Mouse (Mus musculus) ES-E14 (cell line): ENCODE measurements around the gene Smad3. TPM values are rescaled to one million over a fixed set of nuclear protein-coding genes. Genes with fewer than 3 reads are reported as not detected.

Source experiments
- DNase-seq: peaks from one replicate; pipeline ENCODE4 v3.0.0-alpha.2; 2013; ENCODE audit warnings: low read depth, low spot score
- H3K27ac ChIP-seq: 2 replicates; pipeline ENCODE4 v1.5.1; 2012; ENCODE audit warnings: low read depth, mild to moderate bottlenecking, low read length, moderate library complexity, mixed read lengths; ENCODE audit not compliant: poor library complexity, insufficient read depth, severe bottlenecking
- H3K36me3 ChIP-seq: 2 replicates; pipeline ENCODE4 v1.6.1; 2012; ENCODE audit warnings: mild to moderate bottlenecking, low read length, moderate library complexity, mixed read lengths; ENCODE audit not compliant: control insufficient read depth, poor library complexity, insufficient read depth, severe bottlenecking
- H3K4me1 ChIP-seq, 2 experiments: fragments of 150-350 bp in 1 of 2; sonication (generic) in 1 of 2; 2 replicates each; pipeline ENCODE4 v1.6.1; 2012; ENCODE audit warnings: low read length in 2 of 2, mild to moderate bottlenecking in 1 of 2, mixed read lengths in 1 of 2; ENCODE audit not compliant: control insufficient read depth in 2 of 2, insufficient read depth in 2 of 2, poor library complexity in 1 of 2
- H3K4me3 ChIP-seq, 2 experiments: fragments of 150-350 bp in 1 of 2; sonication (generic) in 1 of 2; 2 replicates each; pipeline ENCODE4 v1.5.1; 2012; ENCODE audit warnings: low read length in 2 of 2, low read depth in 1 of 2, mild to moderate bottlenecking in 1 of 2, mixed read lengths in 1 of 2; ENCODE audit not compliant: insufficient read depth in 1 of 2, poor library complexity in 1 of 2, severe bottlenecking in 1 of 2
- H3K9ac ChIP-seq: 2 replicates; pipeline ENCODE4 v1.6.1; 2012; ENCODE audit warnings: low read depth, mild to moderate bottlenecking, low read length, mixed read lengths; ENCODE audit not compliant: poor library complexity, insufficient read depth, severe bottlenecking
- H3K9me3 ChIP-seq: fragments of 150-350 bp; sonication (generic); 2 replicates; pipeline ENCODE4 v1.6.1; 2012; ENCODE audit warnings: low read depth, mild to moderate bottlenecking, low read length; ENCODE audit not compliant: control insufficient read depth, insufficient read depth
- CHD2 ChIP-seq: IDR thresholded peaks from 2 replicates; pipeline ENCODE4 v1.6.1; 2014; ENCODE audit warnings: mild to moderate bottlenecking, low read depth, low read length, inconsistent platforms
- HCFC1 ChIP-seq: IDR thresholded peaks from 2 replicates; pipeline ENCODE4 v1.6.1; 2012; ENCODE audit warnings: low read length, inconsistent platforms, borderline replicate concordance; ENCODE audit not compliant: insufficient read depth
- MAFK ChIP-seq: IDR thresholded peaks from 2 replicates; pipeline ENCODE4 v1.6.1; 2014; ENCODE audit warnings: mild to moderate bottlenecking, low read depth, low read length, inconsistent platforms; ENCODE audit not compliant: insufficient read depth
- ZC3H11A ChIP-seq: IDR thresholded peaks from 2 replicates; pipeline ENCODE4 v1.6.1; 2012; ENCODE audit warnings: low read depth, mild to moderate bottlenecking, inconsistent platforms, low read length, borderline replicate concordance
- ZNF384 ChIP-seq: IDR thresholded peaks from 2 replicates; pipeline ENCODE4 v1.6.1; 2012; ENCODE audit warnings: low read depth, low read length, inconsistent platforms
- in situ Hi-C, 2 experiments: fragments of 600-800 bp; cut with MboI; formaldehyde crosslinking; loops; one replicate each; pipeline ENCODE4 v1.15.1; 2025; ENCODE audit warnings: low sequenced_read_pairs in 2 of 2, inconsistent platforms in 1 of 2; ENCODE audit not compliant: unreplicated experiment in 2 of 2
- total RNA-seq: library from RNA; depleted of rRNA; stranded (reverse); fragments of 300-350 nt; gene quantifications from 2 replicates; pipeline ENCODE4 v1.2.3, GENCODE M21; 2012

The Smad3 gene
- total RNA-seq, 1 experiment = 15.2 TPM

GRCm38 (mm10) chr9:63655092-63655491 is 102.7 kb downstream of the Smad3 start:
- TF ChIP-seq ZC3H11A (no peak), MAFK (peak; percentile 82; the same call in 1 of the 2 replicates)
- H3K9me3 ChIP-seq = no peaks in the 10 kb centered on the region
- H3K36me3 ChIP-seq = peaks cover 3% of the 10 kb centered on the region; the same call in 1 of the 2 replicates
- no peaks in the 10 kb centered on the region for H3K4me1 ChIP-seq
- H3K9ac ChIP-seq = no peak overlapping the region
- H3K27ac ChIP-seq = no peak overlapping the region
- in situ Hi-C loops = no loop called here
- no peak overlapping the region for H3K4me3 ChIP-seq
- no peak for DNase-seq

DNA sequence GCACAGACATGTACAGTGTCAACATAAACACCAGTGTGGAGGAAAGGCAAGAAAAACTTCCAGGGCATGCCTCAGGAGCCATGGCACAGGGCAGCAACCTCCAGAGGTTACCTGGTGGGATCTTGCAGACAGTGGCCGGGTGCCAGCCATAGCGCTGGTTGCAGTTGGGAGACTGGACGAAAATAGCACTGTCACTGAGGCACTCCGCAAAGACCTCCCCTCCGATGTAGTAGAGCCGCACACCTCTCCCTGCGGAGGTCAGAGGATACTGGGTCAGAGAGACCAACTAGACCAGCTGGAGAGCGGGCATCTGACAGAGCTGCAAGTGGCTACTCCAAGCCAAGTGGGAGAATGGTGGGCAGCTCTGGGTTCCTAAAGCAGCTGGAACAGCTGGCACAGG is 103.2 kb downstream of the Smad3 start:
- TF ChIP-seq ZNF384 (no peak), ZC3H11A (no peak), HCFC1 (no peak), MAFK (no peak), CHD2 (no peak)
- Histone ChIP-seq H3K36me3 (peaks cover 3% of the 10 kb centered on the region; the same call in 1 of the 2 replicates), H3K9ac (no peak overlapping the region), H3K4me1 (no peaks in the 10 kb centered on the region), H3K9me3 (no peaks in the 10 kb centered on the region), H3K27ac (no peak overlapping the region), H3K4me3 (no peak overlapping the region)
- in situ Hi-C loops = no loop called here
- no peak for DNase-seq

- no peak for DNase-seq
- H3K9ac ChIP-seq = no peak overlapping the region
- no peaks in the 10 kb centered on the region for H3K4me1 ChIP-seq
- H3K4me3 ChIP-seq = no peak overlapping the region
- peaks cover 3% of the 10 kb centered on the region; the same call in 1 of the 2 replicates for H3K36me3 ChIP-seq
- no peaks in the 10 kb centered on the region for H3K9me3 ChIP-seq
- no peak overlapping the region for H3K27ac ChIP-seq
- in situ Hi-C loops = no loop called here
- no peak for TF ChIP-seq ZNF384
- TF ChIP-seq HCFC1 = no peak
- TF ChIP-seq MAFK = no peak
- TF ChIP-seq ZC3H11A = no peak
- no peak for TF ChIP-seq CHD2
Observed at GRCm38 (mm10) chr9:63653666-63654065, 104.1 kb downstream of the Smad3 start.

DNA sequence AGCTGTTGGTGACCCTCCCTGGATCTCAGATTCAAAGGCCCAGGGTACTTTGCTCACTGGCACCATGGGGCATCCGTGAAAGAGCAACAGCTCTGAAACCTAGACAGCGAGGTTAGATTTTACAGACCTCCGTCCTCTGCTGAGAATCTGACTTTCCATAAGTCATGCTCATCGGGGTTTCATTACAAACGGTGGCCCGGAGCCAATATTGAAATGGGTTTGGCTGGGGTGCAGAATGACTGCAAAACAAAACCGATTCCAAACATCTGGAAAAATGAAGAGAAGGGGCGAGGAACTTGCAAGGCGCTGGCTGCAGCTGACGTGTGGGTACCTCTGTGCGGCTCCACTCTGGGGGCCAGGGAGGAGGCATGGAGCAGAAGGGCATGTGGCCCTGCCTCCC is 106.2 kb downstream of the Smad3 start:
- TF ChIP-seq ZNF384 (no peak), CHD2 (no peak), ZC3H11A (no peak), HCFC1 (no peak), MAFK (no peak)
- Histone ChIP-seq H3K4me3 (no peak overlapping the region), H3K4me1 (no peaks in the 10 kb centered on the region), H3K9me3 (no peaks in the 10 kb centered on the region), H3K36me3 (peaks cover 5% of the 10 kb centered on the region; the same call in 1 of the 2 replicates), H3K9ac (no peak overlapping the region), H3K27ac (no peak overlapping the region)
- in situ Hi-C loops = no loop called here
- no peak for DNase-seq

GRCm38 (mm10) chr9:63650905-63651304 is 106.9 kb downstream of the Smad3 start:
- no peak overlapping the region for H3K9ac ChIP-seq
- H3K9me3 ChIP-seq = no peaks in the 10 kb centered on the region
- no peaks in the 10 kb centered on the region for H3K4me1 ChIP-seq
- H3K36me3 ChIP-seq = peaks cover 5% of the 10 kb centered on the region; the same call in 1 of the 2 replicates
- H3K4me3 ChIP-seq = peak overlapping the region in 1 of 2 experiments; percentile 3; a peak in 2 of 4 replicates
- no peak overlapping the region for H3K27ac ChIP-seq
- in situ Hi-C loops = no loop called here
- TF ChIP-seq MAFK (no peak), HCFC1 (no peak), CHD2 (no peak), ZC3H11A (no peak), ZNF384 (no peak)
- no peak for DNase-seq
